Mouse (Mus musculus): ENCODE measurements around the gene Adamts5. TPM values are rescaled to one million over a fixed set of nuclear protein-coding genes. Genes with fewer than 3 reads are reported as not detected.
A peak's percentile ranks its signal among the peaks of the same experiment; 100 is the strongest.

Gene Adamts5
- 1 to 10 TPM; 1.6 to 1.8 TPM for total RNA-seq (2021)
- long read RNA-seq, full-length matches to known transcripts, result 3 of 4 reads
- long read RNA-seq, partial matches to known transcripts, result 0 of 4 reads
- long read RNA-seq, other reads (novel, unspliced or antisense), result 1 of 4 reads

- peak in 1 of 2 experiments; percentile 19 for DNase-seq (ENCODE audit: low spot score in 2 of 2)
Measured at GRCm38 (mm10) chr16:85901581-85901910, at the start of gene Adamts5. TSS of gene Adamts5 (minus strand) at chr16:85901828.

- DNase-seq (ENCODE audit: low spot score in 2 of 2), result no peak
Measured at GRCm38 (mm10) chr16:85950356-85950755, 48.7 kb upstream of the Adamts5 start.

- DNase-seq (ENCODE audit: low spot score in 2 of 2), result no peak
Measured at GRCm38 (mm10) chr16:85926004-85926403, 24.4 kb upstream of the Adamts5 start.

- no peak for DNase-seq (ENCODE audit: low spot score in 2 of 2)
Measured at GRCm38 (mm10) chr16:85922454-85922853, 20.8 kb upstream of the Adamts5 start.

GRCm38 (mm10) chr16:85920122-85920521 lies 18.5 kb upstream of the Adamts5 start:
- DNase-seq (ENCODE audit: low spot score in 2 of 2), result no peak

GRCm38 (mm10) chr16:85900702-85901580 lies 687 bp downstream of the Adamts5 start:
- peak; percentile 28 to 42 for DNase-seq (ENCODE audit: low spot score in 2 of 2)

GRCm38 (mm10) chr16:85899790-85900587 lies 1.6 kb downstream of the Adamts5 start:
- DNase-seq (ENCODE audit: low spot score in 2 of 2), result peak; percentile 9 to 30

- DNase-seq (ENCODE audit: low spot score in 2 of 2), result peak in 1 of 2 experiments; percentile 36
Measured at GRCm38 (mm10) chr16:85899301-85899721, 2.3 kb downstream of the Adamts5 start.

GRCm38 (mm10) chr16:85898816-85899215 lies 2.8 kb downstream of the Adamts5 start:
- no peak for DNase-seq (ENCODE audit: low spot score in 2 of 2)

GRCm38 (mm10) chr16:85898391-85898790 lies 3.2 kb downstream of the Adamts5 start:
- DNase-seq (ENCODE audit: low spot score in 2 of 2), result no peak

- no peak for DNase-seq (ENCODE audit: low spot score in 2 of 2)
Measured at GRCm38 (mm10) chr16:85897854-85898253, 3.8 kb downstream of the Adamts5 start.

- DNase-seq (ENCODE audit: low spot score in 2 of 2), result peak; percentile 16
Measured at GRCm38 (mm10) chr16:85895948-85896347, 5.7 kb downstream of the Adamts5 start.

- DNase-seq (ENCODE audit: low spot score in 2 of 2), result no peak
Measured at GRCm38 (mm10) chr16:85889778-85890177, 11.8 kb downstream of the Adamts5 start.

- peak; percentile 41 to 56 for DNase-seq (ENCODE audit: low spot score in 2 of 2)
Measured at GRCm38 (mm10) chr16:85887289-85888051, 14.2 kb downstream of the Adamts5 start.

GRCm38 (mm10) chr16:85879075-85879474 lies 22.6 kb downstream of the Adamts5 start:
- DNase-seq (ENCODE audit: low spot score in 2 of 2), result no peak

- DNase-seq (ENCODE audit: low spot score in 2 of 2), result no peak
Measured at GRCm38 (mm10) chr16:85874141-85874540, 27.5 kb downstream of the Adamts5 start.

- DNase-seq (ENCODE audit: low spot score in 2 of 2), result no peak
Measured at GRCm38 (mm10) chr16:85871971-85872370, 29.7 kb downstream of the Adamts5 start.

- no peak for DNase-seq (ENCODE audit: low spot score in 2 of 2)
Measured at GRCm38 (mm10) chr16:85871248-85871647, 30.4 kb downstream of the Adamts5 start.

GRCm38 (mm10) chr16:85864691-85865389 lies 36.8 kb downstream of the Adamts5 start:
- no peak for DNase-seq (ENCODE audit: low spot score in 2 of 2)

GRCm38 (mm10) chr16:85854505-85854904 lies 47.1 kb downstream of the Adamts5 start:
- DNase-seq (ENCODE audit: low spot score in 2 of 2), result no peak

Data from layer of hippocampus, postnatal 10 days (tissue).